In the genomic region with DNA sequence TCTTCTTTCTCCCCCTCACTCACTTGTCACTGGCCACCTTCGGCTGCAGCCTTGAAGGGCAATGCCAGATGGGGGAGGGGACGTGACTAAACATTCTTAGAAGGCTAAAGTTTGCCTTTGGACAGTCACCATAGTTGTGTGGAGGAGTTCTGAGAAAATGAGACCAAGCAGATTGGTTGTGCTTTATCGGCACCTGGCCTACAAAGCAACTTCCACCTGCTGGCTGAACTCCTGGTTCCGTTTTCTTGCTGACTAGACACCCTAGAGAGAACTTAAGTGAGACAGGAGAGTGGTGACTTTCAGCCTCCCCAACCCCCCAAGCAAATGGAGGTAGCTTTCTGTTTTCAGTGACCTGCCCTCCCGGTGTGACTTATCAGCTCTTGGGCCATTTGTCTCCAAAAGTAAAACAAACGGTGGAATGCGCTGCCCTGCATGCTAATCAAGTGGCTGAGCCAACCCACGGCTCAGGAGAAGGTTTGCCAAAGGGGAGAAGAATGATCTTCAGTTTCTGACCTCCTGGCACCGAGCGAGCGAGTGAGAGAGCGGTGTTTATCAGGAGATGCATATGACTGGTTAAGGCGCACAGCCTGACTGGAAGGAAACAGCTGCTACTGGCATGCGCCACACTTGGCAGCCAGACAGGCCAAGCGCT, we compare ENCODE assay signal across 7 mouse cellular contexts. TPM values are rescaled to one million over a fixed set of nuclear protein-coding genes. Genes with fewer than 3 reads are reported as not detected.
DNase-seq lines count a peak whose midpoint lies in the region; ATAC-seq and TF ChIP-seq lines count a peak whose summit lies in the region.

No protein-coding gene starts in this region.

- ATAC-seq in embryonic facial prominence, embryonic 12.5 days (ENCODE audit: insufficient number of reproducible peaks, insufficient read depth, low FRiP score, low TSS enrichment), result no peak
- peak; percentile 84; the same call in 1 of the 2 replicates for ATAC-seq in limb, embryonic 12.5 days (ENCODE audit: insufficient number of reproducible peaks, insufficient read depth, low FRiP score, low TSS enrichment, low read depth)
- no peak for ATAC-seq in midbrain, embryonic 12.5 days (ENCODE audit: low FRiP score, low read depth)

- peak; percentile 92 for TF ChIP-seq EP300 in heart, adult 2 months (IDR thresholded peaks at IDR 0.05; ENCODE audit: insufficient read depth, low read depth, low read length)

- 7% methylated on average over 15 of the region's 15 CpGs for WGBS in embryonic facial prominence, embryonic 12.5 days
- WGBS in heart, adult 2 months, result 1% methylated on average over 15 of the region's 15 CpGs
- 8% methylated on average over 15 of the region's 15 CpGs for WGBS in limb, embryonic 12.5 days
- WGBS in midbrain, embryonic 12.5 days, result 20% methylated on average over 15 of the region's 15 CpGs

- intact Hi-C loops in heart, adult 2 months (cut with DNase I), result loop anchor here (5.0 kb wide), 1 partner anchor 72 kb away; no protein-coding TSS in a partner anchor

- no peaks in the 10 kb centered on the region for H3K9me3 ChIP-seq in embryonic facial prominence, embryonic 12.5 days
- no peaks in the 10 kb centered on the region for H3K9me3 ChIP-seq in limb, embryonic 12.5 days
- no peaks in the 10 kb centered on the region for H3K9me3 ChIP-seq in midbrain, embryonic 12.5 days

- H3K4me3 ChIP-seq in embryonic facial prominence, embryonic 12.5 days, result no peak overlapping the region
- peak overlapping the region; percentile 46 for H3K4me3 ChIP-seq in heart, adult 2 months
- H3K4me3 ChIP-seq in limb, embryonic 12.5 days (replicated peaks), result peak overlapping the region; percentile 26
- no peak overlapping the region for H3K4me3 ChIP-seq in midbrain, embryonic 12.5 days

- H3K9ac ChIP-seq in embryonic facial prominence, embryonic 12.5 days, result no peak overlapping the region
- H3K9ac ChIP-seq in heart, adult 2 months (ENCODE audit: low read depth, low read length), result no peak overlapping the region
- H3K9ac ChIP-seq in limb, embryonic 12.5 days (replicated peaks), result no peak overlapping the region
- H3K9ac ChIP-seq in midbrain, embryonic 12.5 days (replicated peaks), result no peak overlapping the region

- no peaks in the 10 kb centered on the region for H3K27me3 ChIP-seq in embryonic facial prominence, embryonic 12.5 days
- no peaks in the 10 kb centered on the region for H3K27me3 ChIP-seq in heart, adult 2 months (ENCODE audit: control insufficient read depth, insufficient read depth, low read length)
- H3K27me3 ChIP-seq in limb, embryonic 12.5 days, result peaks cover 11% of the 10 kb centered on the region
- peaks cover 6% of the 10 kb centered on the region; the same call in 1 of the 2 replicates for H3K27me3 ChIP-seq in midbrain, embryonic 12.5 days

- H3K4me1 ChIP-seq in embryonic facial prominence, embryonic 12.5 days, result peaks cover 10% of the 10 kb centered on the region; the same call in 1 of the 2 replicates
- peaks cover 19% of the 10 kb centered on the region for H3K4me1 ChIP-seq in heart, adult 2 months (ENCODE audit: control insufficient read depth, insufficient read depth, low read length)
- H3K4me1 ChIP-seq in limb, embryonic 12.5 days (replicated peaks), result peaks cover 12% of the 10 kb centered on the region; the same call in 1 of the 2 replicates
- H3K4me1 ChIP-seq in midbrain, embryonic 12.5 days, result peaks cover 6% of the 10 kb centered on the region; the same call in 1 of the 2 replicates

- TF ChIP-seq CTCF in heart, adult 2 months (IDR thresholded peaks at IDR 0.05), result no peak

- peak; percentile 43 for TF ChIP-seq POLR2A in heart, adult 2 months (IDR thresholded peaks at IDR 0.05; ENCODE audit: insufficient read depth, low read depth, low read length)

- peak overlapping the region; percentile 41 for H3K4me2 ChIP-seq in embryonic facial prominence, embryonic 12.5 days (replicated peaks)
- H3K4me2 ChIP-seq in limb, embryonic 12.5 days, result peak overlapping the region; percentile 54
- H3K4me2 ChIP-seq in midbrain, embryonic 12.5 days (replicated peaks), result peak overlapping the region; percentile 19

- no peaks in the 10 kb centered on the region for H3K36me3 ChIP-seq in embryonic facial prominence, embryonic 12.5 days
- peaks cover 2% of the 10 kb centered on the region; the same call in 1 of the 2 replicates for H3K36me3 ChIP-seq in heart, adult 2 months (ENCODE audit: control insufficient read depth, insufficient read depth, low read length)
- H3K36me3 ChIP-seq in limb, embryonic 12.5 days, result no peaks in the 10 kb centered on the region
- H3K36me3 ChIP-seq in midbrain, embryonic 12.5 days, result no peaks in the 10 kb centered on the region

- peak; percentile 54 for DNase-seq in adrenal gland, postnatal 25 days
- peak; percentile 80 to 89 for DNase-seq in heart, adult 2 months
- peak; percentile 56 for DNase-seq in kidney, adult 8-10 months
- peak; percentile 34 to 73 for DNase-seq in spleen, postnatal 10 days (ENCODE audit: low spot score in 2 of 2)

- peaks cover 1% of the 10 kb centered on the region; the same call in 1 of the 2 replicates for H3K79me2 ChIP-seq in heart, adult 2 months (replicated peaks; ENCODE audit: control insufficient read depth, insufficient read depth, low read length)

- no peak overlapping the region for H3K27ac ChIP-seq in embryonic facial prominence, embryonic 12.5 days
- peak overlapping the region; percentile 79 for H3K27ac ChIP-seq in heart, adult 2 months
- H3K27ac ChIP-seq in limb, embryonic 12.5 days, result no peak overlapping the region
- H3K27ac ChIP-seq in midbrain, embryonic 12.5 days (replicated peaks), result no peak overlapping the region

RNA-seq across cellular contexts. Expression of gene Rasgrp3, which starts 29.4 kb away (rescaled TPM):
- 18.2 and 18.5 TPM in 2 replicates for total RNA-seq in adrenal gland, postnatal 25 days (2021)
- polyA plus RNA-seq in embryonic facial prominence, embryonic 12.5 days (2016; fragmentation: Nextera tagmentation; extraction: Ambion mirVana), result 9.7 and 10.1 TPM in 2 replicates
- total RNA-seq in heart, adult 2 months (2021), result 10 to 100 TPM; 27.2 to 27.4 TPM
- 10.4 and 28.1 TPM in 2 replicates for polyA plus RNA-seq in heart, adult 2 months (2012; rRNA removed)
- 6.4 and 7.4 TPM in 2 replicates for polyA plus RNA-seq in limb, embryonic 12.5 days (2016; fragmentation: Nextera tagmentation; extraction: Ambion mirVana)
- polyA plus RNA-seq in midbrain, embryonic 12.5 days (2016; fragmentation: Nextera tagmentation; extraction: Ambion mirVana), result 5.7 and 7.4 TPM in 2 replicates

Comparison
In these comparisons a context has a peak if more than half of its experiments do, and no peak if none do; other contexts are left out.
1. H3K4me3 ChIP-seq: peak in heart, adult 2 months (single experiment) and limb, embryonic 12.5 days (single experiment); none in embryonic facial prominence, embryonic 12.5 days (single experiment) and midbrain, embryonic 12.5 days (single experiment).
2. Peak in every context shown above with its lines, with median percentiles within 50 percentile points of each other: DNase-seq and H3K4me2 ChIP-seq.